Mouse (Mus musculus): ENCODE results near the gene Sox6. TPM values are rescaled to one million over a fixed set of nuclear protein-coding genes. Genes with fewer than 3 reads are reported as not detected.

The Sox6 gene
- total and polyA plus RNA-seq, 3 experiments = 2.3 to 162 (median 3.8) TPM

DNA sequence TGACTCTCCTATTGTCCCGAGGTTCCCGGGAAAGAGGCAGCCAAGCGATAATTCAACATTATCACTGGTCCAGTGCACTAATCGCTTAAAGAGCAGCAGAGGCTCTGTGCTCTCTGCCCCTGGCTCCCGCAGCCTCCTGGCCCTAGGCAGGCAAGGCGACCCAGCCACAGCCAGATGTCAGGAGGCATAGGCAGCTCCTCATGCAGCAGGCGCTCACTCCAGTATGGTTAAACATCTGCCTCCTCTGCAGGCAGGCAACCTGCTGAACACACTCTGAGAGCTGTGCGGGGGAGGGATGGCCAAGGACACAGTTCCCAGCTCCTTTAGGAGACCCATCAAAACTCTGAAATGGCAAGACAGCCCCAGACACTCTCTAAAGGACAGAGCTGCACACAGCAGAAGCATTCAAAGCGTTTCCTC, 469.8 kb downstream of the Sox6 start:
- Histone ChIP-seq H3K36me3 (replicated peaks) (no peaks in the 10 kb centered on the region), H3K4me3 (ENCODE audit: low read depth, low read length) (no peak overlapping the region)
- no peak for TF ChIP-seq GATA2 (IDR thresholded peaks at IDR 0.05; ENCODE audit: borderline replicate concordance, low read depth, low read length)
- TF ChIP-seq GATA1 (IDR thresholded peaks at IDR 0.05; ENCODE audit: borderline replicate concordance, low read length) = no peak
- TF ChIP-seq TAL1 (conservative IDR thresholded peaks at IDR 0.05; ENCODE audit: low read depth, low read length) = no peak
- TF ChIP-seq CTCF (IDR thresholded peaks at IDR 0.05; ENCODE audit: low read depth, low read length) = no peak
- no peak for TF ChIP-seq POLR2AphosphoS5 (IDR thresholded peaks at IDR 0.05; ENCODE audit: insufficient replicate concordance, low read depth, low read length)

GRCm38 (mm10) chr7:115568301-115568700, 470.3 kb downstream of the Sox6 start:
- Histone ChIP-seq H3K36me3 (replicated peaks) (no peaks in the 10 kb centered on the region), H3K9me3 (replicated peaks) (no peaks in the 10 kb centered on the region)
- ATAC-seq (ENCODE audit: extremely low read depth, insufficient number of reproducible peaks, low FRiP score, poor library complexity, severe bottlenecking) = no peak

More for the DNA sequence above, 469.8 kb downstream of the Sox6 start:
- peaks cover 9% of the 10 kb centered on the region; the same call in 1 of the 2 replicates for H3K4me1 ChIP-seq (ENCODE audit: insufficient read depth, low read depth, low read length)
- no peaks in the 10 kb centered on the region for H3K9me3 ChIP-seq (replicated peaks)
- no peak for DNase-seq (ENCODE audit: low spot score)
- ATAC-seq (ENCODE audit: extremely low read depth, insufficient number of reproducible peaks, low FRiP score, poor library complexity, severe bottlenecking) = no peak
- H3K27me3 ChIP-seq (ENCODE audit: insufficient read depth, low read length) = peaks cover 7% of the 10 kb centered on the region

DNA sequence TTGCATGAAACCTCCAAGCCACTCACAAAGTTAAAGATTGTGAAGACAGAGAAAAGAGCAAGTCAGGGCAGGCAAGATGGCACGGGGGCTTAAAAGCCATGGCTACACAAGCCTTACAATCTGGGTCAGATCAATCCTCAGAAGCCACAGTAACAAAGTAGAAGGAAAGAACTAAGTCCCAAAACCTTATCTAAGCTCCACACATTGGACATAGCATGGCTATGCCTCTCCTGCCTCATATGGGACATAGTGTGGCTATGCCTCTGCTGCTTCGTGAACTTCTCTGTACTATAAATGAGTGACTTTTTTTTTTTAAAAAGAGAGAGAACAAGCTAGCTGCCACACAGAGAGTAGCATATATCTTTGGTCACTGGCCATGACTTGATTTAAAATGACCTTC, 471.8 kb downstream of the Sox6 start:
- TF ChIP-seq TAL1 (conservative IDR thresholded peaks at IDR 0.05; ENCODE audit: low read depth, low read length) = no peak
- TF ChIP-seq POLR2AphosphoS5 (IDR thresholded peaks at IDR 0.05; ENCODE audit: insufficient replicate concordance, low read depth, low read length) = no peak
- TF ChIP-seq GATA2 (IDR thresholded peaks at IDR 0.05; ENCODE audit: borderline replicate concordance, low read depth, low read length) = no peak
- no peak for TF ChIP-seq GATA1 (IDR thresholded peaks at IDR 0.05; ENCODE audit: borderline replicate concordance, low read length)
- no peak for TF ChIP-seq CTCF (IDR thresholded peaks at IDR 0.05; ENCODE audit: low read depth, low read length)
- Histone ChIP-seq H3K9me3 (replicated peaks) (no peaks in the 10 kb centered on the region), H3K4me1 (ENCODE audit: insufficient read depth, low read depth, low read length) (peaks cover 9% of the 10 kb centered on the region; the same call in 1 of the 2 replicates), H3K4me3 (ENCODE audit: low read depth, low read length) (no peak overlapping the region), H3K27me3 (ENCODE audit: insufficient read depth, low read length) (peaks cover 7% of the 10 kb centered on the region), H3K36me3 (replicated peaks) (no peaks in the 10 kb centered on the region)
- no peak for ATAC-seq (ENCODE audit: extremely low read depth, insufficient number of reproducible peaks, low FRiP score, poor library complexity, severe bottlenecking)
- DNase-seq (ENCODE audit: low spot score) = no peak

More at GRCm38 (mm10) chr7:115568301-115568700, 470.3 kb downstream of the Sox6 start:
- DNase-seq (ENCODE audit: low spot score) = no peak
- no peak for TF ChIP-seq POLR2AphosphoS5 (IDR thresholded peaks at IDR 0.05; ENCODE audit: insufficient replicate concordance, low read depth, low read length)
- TF ChIP-seq GATA2 (IDR thresholded peaks at IDR 0.05; ENCODE audit: borderline replicate concordance, low read depth, low read length) = no peak
- no peak overlapping the region for H3K4me3 ChIP-seq (ENCODE audit: low read depth, low read length)
- H3K27me3 ChIP-seq (ENCODE audit: insufficient read depth, low read length) = peaks cover 7% of the 10 kb centered on the region
- H3K4me1 ChIP-seq (ENCODE audit: insufficient read depth, low read depth, low read length) = peaks cover 9% of the 10 kb centered on the region; the same call in 1 of the 2 replicates

GRCm38 (mm10) chr7:115565060-115565426, 473.6 kb downstream of the Sox6 start:
- no peaks in the 10 kb centered on the region for H3K36me3 ChIP-seq (replicated peaks)

GRCm38 (mm10) chr7:115564359-115565059, 474.1 kb downstream of the Sox6 start:
- TF ChIP-seq POLR2AphosphoS5 (IDR thresholded peaks at IDR 0.05; ENCODE audit: insufficient replicate concordance, low read depth, low read length) (no peak), TAL1 (conservative IDR thresholded peaks at IDR 0.05; ENCODE audit: low read depth, low read length) (no peak), GATA1 (IDR thresholded peaks at IDR 0.05; ENCODE audit: borderline replicate concordance, low read length) (no peak), CTCF (IDR thresholded peaks at IDR 0.05; ENCODE audit: low read depth, low read length) (no peak), GATA2 (IDR thresholded peaks at IDR 0.05; ENCODE audit: borderline replicate concordance, low read depth, low read length) (no peak)
- ATAC-seq (ENCODE audit: extremely low read depth, insufficient number of reproducible peaks, low FRiP score, poor library complexity, severe bottlenecking) = no peak
- peaks cover 4% of the 10 kb centered on the region for H3K27me3 ChIP-seq (ENCODE audit: insufficient read depth, low read length)

More at GRCm38 (mm10) chr7:115565060-115565426, 473.6 kb downstream of the Sox6 start:
- Histone ChIP-seq H3K9me3 (replicated peaks) (no peaks in the 10 kb centered on the region), H3K4me3 (ENCODE audit: low read depth, low read length) (no peak overlapping the region), H3K4me1 (ENCODE audit: insufficient read depth, low read depth, low read length) (peaks cover 14% of the 10 kb centered on the region), H3K27me3 (ENCODE audit: insufficient read depth, low read length) (peaks cover 4% of the 10 kb centered on the region)
- DNase-seq (ENCODE audit: low spot score) (no peak), ATAC-seq (ENCODE audit: extremely low read depth, insufficient number of reproducible peaks, low FRiP score, poor library complexity, severe bottlenecking) (no peak)
- TF ChIP-seq TAL1 (conservative IDR thresholded peaks at IDR 0.05; ENCODE audit: low read depth, low read length) (no peak), CTCF (IDR thresholded peaks at IDR 0.05; ENCODE audit: low read depth, low read length) (no peak), POLR2AphosphoS5 (IDR thresholded peaks at IDR 0.05; ENCODE audit: insufficient replicate concordance, low read depth, low read length) (no peak), GATA1 (IDR thresholded peaks at IDR 0.05; ENCODE audit: borderline replicate concordance, low read length) (no peak), GATA2 (IDR thresholded peaks at IDR 0.05; ENCODE audit: borderline replicate concordance, low read depth, low read length) (no peak)

DNA sequence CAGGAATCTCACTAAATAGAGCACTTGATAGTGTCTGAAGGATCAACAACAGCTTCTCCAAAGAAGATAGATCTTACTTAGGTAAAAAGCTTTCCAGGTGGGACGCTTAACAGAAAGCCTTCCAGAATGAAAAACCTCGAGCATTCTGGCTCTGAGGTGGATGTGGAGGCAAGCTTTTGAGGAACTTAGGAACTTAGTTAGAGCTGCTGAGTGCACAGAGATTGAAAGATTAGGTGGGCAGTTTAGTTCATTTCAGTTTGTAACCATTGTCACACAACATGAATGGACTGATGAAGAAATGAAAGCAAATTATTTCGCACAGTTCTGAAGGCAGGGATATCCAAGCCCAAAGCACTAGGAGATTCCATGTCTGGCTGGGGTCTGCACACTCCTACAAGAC, 481.9 kb downstream of the Sox6 start:
- H3K36me3 ChIP-seq (replicated peaks) = no peaks in the 10 kb centered on the region
- H3K4me1 ChIP-seq (ENCODE audit: insufficient read depth, low read depth, low read length) = peaks cover 18% of the 10 kb centered on the region
- no peaks in the 10 kb centered on the region for H3K27me3 ChIP-seq (ENCODE audit: insufficient read depth, low read length)
- ATAC-seq (ENCODE audit: extremely low read depth, insufficient number of reproducible peaks, low FRiP score, poor library complexity, severe bottlenecking) (no peak), DNase-seq (ENCODE audit: low spot score) (no peak)
- TF ChIP-seq GATA2 (IDR thresholded peaks at IDR 0.05; ENCODE audit: borderline replicate concordance, low read depth, low read length) = no peak
- TF ChIP-seq TAL1 (conservative IDR thresholded peaks at IDR 0.05; ENCODE audit: low read depth, low read length) = no peak
- TF ChIP-seq CTCF (IDR thresholded peaks at IDR 0.05; ENCODE audit: low read depth, low read length) = no peak
- TF ChIP-seq GATA1 (IDR thresholded peaks at IDR 0.05; ENCODE audit: borderline replicate concordance, low read length) = no peak
- TF ChIP-seq POLR2AphosphoS5 (IDR thresholded peaks at IDR 0.05; ENCODE audit: insufficient replicate concordance, low read depth, low read length) = no peak
- H3K4me3 ChIP-seq (ENCODE audit: low read depth, low read length) = no peak overlapping the region
- H3K9me3 ChIP-seq (replicated peaks) = no peaks in the 10 kb centered on the region

More at GRCm38 (mm10) chr7:115564359-115565059, 474.1 kb downstream of the Sox6 start:
- no peaks in the 10 kb centered on the region for H3K9me3 ChIP-seq (replicated peaks)
- no peak for DNase-seq (ENCODE audit: low spot score)
- H3K36me3 ChIP-seq (replicated peaks) = no peaks in the 10 kb centered on the region
- no peak overlapping the region for H3K4me3 ChIP-seq (ENCODE audit: low read depth, low read length)
- H3K4me1 ChIP-seq (ENCODE audit: insufficient read depth, low read depth, low read length) = peaks cover 14% of the 10 kb centered on the region

Measured in G1E (cell line).